Mouse (Mus musculus) liver, postnatal 0 days (tissue): ENCODE measurements around the gene Itih4.

Source experiments
- CTCF ChIP-seq: sonication (generic); IDR thresholded peaks from 2 replicates; pipeline ENCODE4 v1.5.1; 2016; ENCODE audit warnings: antibody characterized with exemption, low read depth
- EP300 ChIP-seq: IDR thresholded peaks from 2 replicates; pipeline ENCODE4 v1.6.1; 2016; ENCODE audit warnings: antibody characterized with exemption, low read depth, mild to moderate bottlenecking

- TF ChIP-seq EP300 (peak; percentile 61), CTCF (no peak)
Observed at GRCm38 (mm10) chr14:30925492-30925891, 39.2 kb downstream of the Itih4 start.
